20 mouse cellular contexts compared by ENCODE assay signal in genomic region chr8:88494076-88494475, GRCm38 (mm10). TPM values are rescaled to one million over a fixed set of nuclear protein-coding genes. Genes with fewer than 3 reads are reported as not detected.
DNase-seq lines count a peak whose midpoint lies in the region; ATAC-seq and TF ChIP-seq lines count a peak whose summit lies in the region.
"Had no signal": no experiment of that assay in that cellular context is flagged by ENCODE, and none has a peak within 500 bp of the region (broad histone marks: within the 10 kb centered on the region; RNA-seq: fewer than 3 reads in every experiment).

No protein-coding gene starts in this region.

- no peak for ATAC-seq in midbrain, embryonic 11.5 days (ENCODE audit: low FRiP score)
- ATAC-seq in midbrain, embryonic 13.5 days: no peak
- ATAC-seq: activated CD4-positive, CD25-positive, alpha-beta regulatory T cell, adult 4 months; CD4-positive, CD25-positive, alpha-beta regulatory T cell, adult 4 months; Patski had no signal

- no peaks in the 10 kb centered on the region for H3K27me3 ChIP-seq in cerebellum, adult 2 months (ENCODE audit: control insufficient read depth, insufficient read depth, low read length)
- H3K27me3 ChIP-seq in midbrain, embryonic 11.5 days (ENCODE audit: control insufficient read depth, insufficient read depth, low read length): no peaks in the 10 kb centered on the region
- H3K27me3 ChIP-seq in midbrain, embryonic 13.5 days: no peaks in the 10 kb centered on the region

- peak; percentile 69 to 72 for DNase-seq in cerebellum, postnatal 10 days
- DNase-seq in cerebellum, postnatal 36 days: no peak
- DNase-seq in cerebellum, postnatal 14 days: peak; percentile 51 to 69
- DNase-seq in cerebellum, adult 2 months: no peak
- peak; percentile 31 for DNase-seq in midbrain, embryonic 11.5 days (ENCODE audit: low spot score, missing footprints)
- DNase-seq: adrenal gland, adult 2 months; adrenal gland, postnatal 10 days; adrenal gland, postnatal 14 days; adrenal gland, postnatal 25 days; adrenal gland, postnatal 36 days; B cell, adult 2 months; cerebellum, adult 11 months; cerebellum, adult 11-12 months; cerebellum, adult 18-20 months had no signal

- no peak overlapping the region for H3K4me2 ChIP-seq in midbrain, embryonic 11.5 days
- H3K4me2 ChIP-seq in midbrain, embryonic 13.5 days (replicated peaks): no peak overlapping the region

- no peak overlapping the region for H3K9ac ChIP-seq in midbrain, embryonic 11.5 days (ENCODE audit: low read length)
- no peak overlapping the region for H3K9ac ChIP-seq in midbrain, embryonic 13.5 days (replicated peaks)

- no peaks in the 10 kb centered on the region for H3K9me3 ChIP-seq in midbrain, embryonic 11.5 days (ENCODE audit: control insufficient read depth, low read length)
- no peaks in the 10 kb centered on the region for H3K9me3 ChIP-seq in midbrain, embryonic 13.5 days

- no peak for TF ChIP-seq CTCF in cerebellum, adult 2 months (IDR thresholded peaks at IDR 0.05; ENCODE audit: borderline replicate concordance, insufficient read depth, low read depth, low read length)

- no peak for TF ChIP-seq POLR2A in cerebellum, adult 2 months (IDR thresholded peaks at IDR 0.05; ENCODE audit: borderline replicate concordance, insufficient read depth, low read length)

- H3K4me3 ChIP-seq in cerebellum, adult 2 months (replicated peaks; ENCODE audit: insufficient read depth, low read depth, low read length): no peak overlapping the region
- no peak overlapping the region for H3K4me3 ChIP-seq in midbrain, embryonic 11.5 days (ENCODE audit: low read depth, low read length)
- no peak overlapping the region for H3K4me3 ChIP-seq in midbrain, embryonic 13.5 days (replicated peaks)

- 33% methylated on average over 2 of the region's 2 CpGs for WGBS in cerebellum, adult 2 months
- 85% methylated on average over 2 of the region's 2 CpGs for WGBS in midbrain, embryonic 11.5 days
- WGBS in midbrain, embryonic 13.5 days: 79% methylated on average over 2 of the region's 2 CpGs

- no peak overlapping the region for H3K27ac ChIP-seq in cerebellum, adult 2 months (ENCODE audit: insufficient read depth, low read length)
- no peak overlapping the region for H3K27ac ChIP-seq in midbrain, embryonic 11.5 days (ENCODE audit: low read depth, low read length)
- no peak overlapping the region for H3K27ac ChIP-seq in midbrain, embryonic 13.5 days

- no peaks in the 10 kb centered on the region for H3K36me3 ChIP-seq in midbrain, embryonic 11.5 days (ENCODE audit: control insufficient read depth, insufficient read depth, low read length)
- H3K36me3 ChIP-seq in midbrain, embryonic 13.5 days: no peaks in the 10 kb centered on the region
- H3K36me3 ChIP-seq: G1E had no signal

- H3K4me1 ChIP-seq in cerebellum, adult 2 months (ENCODE audit: control insufficient read depth, insufficient read depth, low read length): no peaks in the 10 kb centered on the region
- peaks cover 6% of the 10 kb centered on the region for H3K4me1 ChIP-seq in midbrain, embryonic 11.5 days (ENCODE audit: control insufficient read depth, insufficient read depth, low read length)
- H3K4me1 ChIP-seq in midbrain, embryonic 13.5 days (replicated peaks): peaks cover 11% of the 10 kb centered on the region

RNA-seq across cellular contexts. Expression of gene Nkd1, which starts 27.1 kb away (rescaled TPM):
- polyA plus RNA-seq in cerebellum, adult 2 months (2012; rRNA removed): 19.4 and 21.5 TPM in 2 replicates
- polyA plus RNA-seq in midbrain, embryonic 11.5 days (2014; fragmentation: Nextera tagmentation; extraction: Ambion mirVana): 50.5 and 61.1 TPM in 2 replicates
- 68.4 and 79.8 TPM in 2 replicates for polyA plus RNA-seq in midbrain, embryonic 13.5 days (2015; fragmentation: Nextera tagmentation; extraction: Ambion mirVana)
- polyA plus RNA-seq: activated CD4-positive, CD25-positive, alpha-beta regulatory T cell, adult 4 months; C2C12; CD4-positive, CD25-positive, alpha-beta regulatory T cell, adult 4 months; G1E had no signal

Comparison
In these comparisons a context has a peak if more than half of its experiments do, and no peak if none do; other contexts are left out.
1. DNase-seq: peak in cerebellum, postnatal 10 days (2 of 2), cerebellum, postnatal 14 days (2 of 2) and midbrain, embryonic 11.5 days (single experiment); none in cerebellum, postnatal 36 days (0 of 2) and cerebellum, adult 2 months (0 of 2).